Mouse (Mus musculus) embryonic facial prominence, embryonic 14.5 days (tissue): Measurements from ENCODE around the gene Med23. TPM values are rescaled to one million over a fixed set of nuclear protein-coding genes. Genes with fewer than 3 reads are reported as not detected.

Experiments used
- ATAC-seq: fragments of 200-750 bp; cut with Nextera tagmentation; 2 replicates; pipeline ENCODE4 v1.8.0; 2017; ENCODE audit warnings: low read depth, moderate number of reproducible peaks, moderate TSS enrichment
- DNase-seq: peaks from one replicate; pipeline ENCODE4 v3.0.0-alpha.2; 2015; ENCODE audit warnings: low spot score
- H3K27ac ChIP-seq: fragments of 300-500 bp; sonication (generic); replicated peaks from 2 replicates; pipeline ENCODE4 v1.5.1; 2014; ENCODE audit warnings: low read depth, mild to moderate bottlenecking, low read length, moderate library complexity
- H3K27me3 ChIP-seq: fragments of 300-500 bp; sonication (generic); replicated peaks from 2 replicates; pipeline ENCODE4 v1.6.1; 2014; ENCODE audit warnings: low read length; ENCODE audit not compliant: control insufficient read depth, insufficient read depth
- H3K36me3 ChIP-seq: fragments of 300-500 bp; sonication (generic); 2 replicates; pipeline ENCODE4 v1.6.1; 2014; ENCODE audit warnings: low read length, mixed read lengths; ENCODE audit not compliant: control insufficient read depth, insufficient read depth
- H3K4me1 ChIP-seq: fragments of 300-500 bp; sonication (generic); 2 replicates; pipeline ENCODE4 v1.6.1; 2014; ENCODE audit warnings: antibody characterized with exemption, low read length; ENCODE audit not compliant: control insufficient read depth, insufficient read depth
- H3K4me2 ChIP-seq: fragments of 300-500 bp; sonication (generic); 2 replicates; pipeline ENCODE4 v1.6.1; 2014; ENCODE audit warnings: low read depth, mild to moderate bottlenecking, low read length, moderate library complexity, mixed read lengths
- H3K4me3 ChIP-seq: fragments of 300-500 bp; sonication (generic); 2 replicates; pipeline ENCODE4 v1.5.1; 2014; ENCODE audit warnings: low read depth, mild to moderate bottlenecking, low read length
- H3K9ac ChIP-seq: fragments of 300-500 bp; sonication (generic); 2 replicates; pipeline ENCODE4 v1.6.1; 2014; ENCODE audit warnings: low read depth, mild to moderate bottlenecking, low read length, moderate library complexity, mixed read lengths
- H3K9me3 ChIP-seq: fragments of 300-500 bp; sonication (generic); 2 replicates; pipeline ENCODE4 v1.6.1; 2016; ENCODE audit warnings: low read length; ENCODE audit not compliant: control insufficient read depth
- WGBS: fragments of 180-500 bp; shearing (Covaris S2); extraction: QIAGEN DNeasy Blood & Tissue Kit; methylation state at CpG from one replicate; pipeline ENCODE4 v1.1.7; 2014; 5-methylcytosine and 5-hydroxymethylcytosine counted together
- polyA plus RNA-seq: library from polyadenylated mRNA; unstranded; fragments of >200 nt; fragmentation: Nextera tagmentation; extraction: Ambion mirVana; gene quantifications from 2 replicates; pipeline ENCODE4 v1.2.1, GENCODE M21; 2014

Med23 gene
- polyA plus RNA-seq, 1 experiment from 2014 or later: 17.7 TPM

GRCm38 (mm10) chr10:24841998-24842397 lies 27.8 kb upstream of the Med23 start:
- Histone ChIP-seq H3K4me3 (no peak overlapping the region), H3K27ac (no peak overlapping the region), H3K36me3 (no peaks in the 10 kb centered on the region), H3K27me3 (no peaks in the 10 kb centered on the region), H3K4me2 (no peak overlapping the region), H3K9me3 (no peaks in the 10 kb centered on the region), H3K4me1 (no peaks in the 10 kb centered on the region), H3K9ac (no peak overlapping the region)
- WGBS: 37% methylated on average over 2 of the region's 2 CpGs
- ATAC-seq (no peak), DNase-seq (no peak)

GRCm38 (mm10) chr10:24842676-24843075 lies 27.1 kb upstream of the Med23 start, which contains the start of gene Enpp3:
Gene Enpp3 (minus strand): TSS chr10:24842823.
- Histone ChIP-seq H3K27ac (no peak within 1 kb of the TSS), H3K27me3 (no peaks in the 10 kb centered on the region), H3K36me3 (no peaks in the 10 kb centered on the region), H3K4me2 (no peak within 1 kb of the TSS), H3K9ac (no peak within 1 kb of the TSS), H3K4me3 (no peak within 1 kb of the TSS), H3K4me1 (no peaks in the 10 kb centered on the region), H3K9me3 (no peaks in the 10 kb centered on the region)
- WGBS: 67% methylated on average over 1 of the region's 1 CpGs
- no peak for DNase-seq
- no peak for ATAC-seq

GRCm38 (mm10) chr10:24863146-24863545 lies 6.6 kb upstream of the Med23 start:
- WGBS: 77% methylated on average over 2 of the region's 2 CpGs
- DNase-seq (no peak), ATAC-seq (no peak)
- Histone ChIP-seq H3K4me2 (no peak overlapping the region), H3K4me1 (no peaks in the 10 kb centered on the region), H3K9ac (no peak overlapping the region), H3K27me3 (no peaks in the 10 kb centered on the region), H3K4me3 (no peak overlapping the region), H3K36me3 (no peaks in the 10 kb centered on the region), H3K27ac (no peak overlapping the region), H3K9me3 (no peaks in the 10 kb centered on the region)

GRCm38 (mm10) chr10:24864434-24864833 lies 5.4 kb upstream of the Med23 start:
- Histone ChIP-seq H3K9ac (no peak overlapping the region), H3K9me3 (no peaks in the 10 kb centered on the region), H3K4me1 (no peaks in the 10 kb centered on the region), H3K4me2 (no peak overlapping the region), H3K4me3 (no peak overlapping the region), H3K27me3 (no peaks in the 10 kb centered on the region), H3K36me3 (no peaks in the 10 kb centered on the region), H3K27ac (no peak overlapping the region)
- DNase-seq (no peak), ATAC-seq (no peak)
- WGBS: 67% methylated on average over 6 of the region's 6 CpGs

- H3K4me2 ChIP-seq: no peak overlapping the region
- H3K9ac ChIP-seq: no peak overlapping the region
- H3K4me1 ChIP-seq: no peaks in the 10 kb centered on the region
- no peak for ATAC-seq
- no peaks in the 10 kb centered on the region for H3K27me3 ChIP-seq
- H3K27ac ChIP-seq: no peak overlapping the region
- H3K9me3 ChIP-seq: no peaks in the 10 kb centered on the region
- peaks cover 64% of the 10 kb centered on the region for H3K36me3 ChIP-seq
- H3K4me3 ChIP-seq: no peak overlapping the region
- 72% methylated on average over 4 of the region's 4 CpGs for WGBS
- no peak for DNase-seq
These were observed 3.8 kb downstream of the Med23 start for GRCm38 (mm10) chr10:24873624-24874023.

GRCm38 (mm10) chr10:24886008-24886407 lies 16.2 kb downstream of the Med23 start:
- 81% methylated on average over 9 of the region's 9 CpGs for WGBS
- peaks cover 90% of the 10 kb centered on the region for H3K36me3 ChIP-seq

GRCm38 (mm10) chr10:24888343-24888742 lies 18.6 kb downstream of the Med23 start:
- Histone ChIP-seq H3K27ac (no peak overlapping the region), H3K4me1 (no peaks in the 10 kb centered on the region), H3K27me3 (no peaks in the 10 kb centered on the region), H3K4me3 (no peak overlapping the region), H3K36me3 (peaks cover 86% of the 10 kb centered on the region), H3K9ac (no peak overlapping the region), H3K4me2 (no peak overlapping the region), H3K9me3 (no peaks in the 10 kb centered on the region)
- WGBS: 98% methylated on average over 7 of the region's 7 CpGs
- no peak for ATAC-seq
- no peak for DNase-seq

More at GRCm38 (mm10) chr10:24886008-24886407, 16.2 kb downstream of the Med23 start:
- Histone ChIP-seq H3K4me3 (no peak overlapping the region), H3K4me1 (no peaks in the 10 kb centered on the region), H3K27ac (no peak overlapping the region), H3K9ac (no peak overlapping the region), H3K27me3 (no peaks in the 10 kb centered on the region), H3K4me2 (no peak overlapping the region), H3K9me3 (no peaks in the 10 kb centered on the region)
- ATAC-seq (no peak), DNase-seq (peak; percentile 38)

- H3K9me3 ChIP-seq: no peaks in the 10 kb centered on the region
- no peaks in the 10 kb centered on the region for H3K4me1 ChIP-seq
- 88% methylated on average over 8 of the region's 8 CpGs for WGBS
- no peak overlapping the region for H3K9ac ChIP-seq
- no peak overlapping the region for H3K4me3 ChIP-seq
- no peak for ATAC-seq
- H3K27ac ChIP-seq: no peak overlapping the region
- H3K4me2 ChIP-seq: no peak overlapping the region
- H3K27me3 ChIP-seq: no peaks in the 10 kb centered on the region
- H3K36me3 ChIP-seq: peaks cover 91% of the 10 kb centered on the region
- DNase-seq: no peak
These were observed 26.1 kb downstream of the Med23 start for GRCm38 (mm10) chr10:24895927-24896326.

- no peaks in the 10 kb centered on the region for H3K9me3 ChIP-seq
- peaks cover 96% of the 10 kb centered on the region for H3K36me3 ChIP-seq
- no peak overlapping the region for H3K9ac ChIP-seq
- H3K4me1 ChIP-seq: no peaks in the 10 kb centered on the region
- no peak overlapping the region for H3K4me2 ChIP-seq
- no peak for ATAC-seq
- 95% methylated on average over 10 of the region's 10 CpGs for WGBS
- no peak overlapping the region for H3K27ac ChIP-seq
- H3K27me3 ChIP-seq: no peaks in the 10 kb centered on the region
- DNase-seq: no peak
- H3K4me3 ChIP-seq: no peak overlapping the region
These were observed 35.8 kb downstream of the Med23 start for GRCm38 (mm10) chr10:24905627-24906026.
